Mouse (Mus musculus): Measurements from ENCODE around the gene Amz1. TPM values are rescaled to one million over a fixed set of nuclear protein-coding genes. Genes with fewer than 3 reads are reported as not detected.

The Amz1 gene
- total RNA-seq, 1 experiment: 5.6 TPM

- in situ Hi-C loops (cut with MboI; ENCODE audit: low sequenced_read_pairs in 2 of 2, unreplicated experiment in 2 of 2): no loop called here
- no peak for TF ChIP-seq ZC3H11A (IDR thresholded peaks at IDR 0.05; ENCODE audit: borderline replicate concordance, low read depth, low read length)
- TF ChIP-seq HCFC1 (IDR thresholded peaks at IDR 0.05; ENCODE audit: borderline replicate concordance, insufficient read depth, low read length): no peak
- TF ChIP-seq MAFK (IDR thresholded peaks at IDR 0.05; ENCODE audit: insufficient read depth, low read depth, low read length): no peak
- TF ChIP-seq ZNF384 (IDR thresholded peaks at IDR 0.05; ENCODE audit: low read depth, low read length): peak; percentile 86
- Histone ChIP-seq H3K36me3 (ENCODE audit: control insufficient read depth, insufficient read depth, low read length, poor library complexity, severe bottlenecking) (peaks cover 3% of the 10 kb centered on the region; the same call in 1 of the 2 replicates), H3K4me3 (ENCODE audit: insufficient read depth in 1 of 2, low read depth in 1 of 2, low read length in 2 of 2, poor library complexity in 1 of 2, severe bottlenecking in 1 of 2) (no peak overlapping the region), H3K9me3 (ENCODE audit: control insufficient read depth, insufficient read depth, low read depth, low read length) (no peaks in the 10 kb centered on the region), H3K27ac (ENCODE audit: insufficient read depth, low read depth, low read length, poor library complexity, severe bottlenecking) (no peak overlapping the region), H3K4me1 (ENCODE audit: control insufficient read depth in 2 of 2, insufficient read depth in 2 of 2, low read length in 2 of 2, poor library complexity in 1 of 2) (peaks cover 0 to 4% of the 10 kb centered on the region in 2 experiments; a peak in 1 of 4 replicates), H3K9ac (ENCODE audit: insufficient read depth, low read depth, low read length, poor library complexity, severe bottlenecking) (no peak overlapping the region)
- no peak for DNase-seq (ENCODE audit: low read depth, low spot score)
These were observed 27.0 kb downstream of the Amz1 start for GRCm38 (mm10) chr5:140750925-140751324.

GRCm38 (mm10) chr5:140752041-140752440 is 28.1 kb downstream of the Amz1 start:
- peaks cover 3% of the 10 kb centered on the region; the same call in 1 of the 2 replicates for H3K36me3 ChIP-seq (ENCODE audit: control insufficient read depth, insufficient read depth, low read length, poor library complexity, severe bottlenecking)
- DNase-seq (ENCODE audit: low read depth, low spot score): no peak
- H3K9ac ChIP-seq (ENCODE audit: insufficient read depth, low read depth, low read length, poor library complexity, severe bottlenecking): no peak overlapping the region
- H3K4me3 ChIP-seq (ENCODE audit: insufficient read depth in 1 of 2, low read depth in 1 of 2, low read length in 2 of 2, poor library complexity in 1 of 2, severe bottlenecking in 1 of 2): no peak overlapping the region
- H3K9me3 ChIP-seq (ENCODE audit: control insufficient read depth, insufficient read depth, low read depth, low read length): no peaks in the 10 kb centered on the region
- peaks cover 0 to 4% of the 10 kb centered on the region in 2 experiments; a peak in 1 of 4 replicates for H3K4me1 ChIP-seq (ENCODE audit: control insufficient read depth in 2 of 2, insufficient read depth in 2 of 2, low read length in 2 of 2, poor library complexity in 1 of 2)
- no peak for TF ChIP-seq HCFC1 (IDR thresholded peaks at IDR 0.05; ENCODE audit: borderline replicate concordance, insufficient read depth, low read length)
- no peak for TF ChIP-seq CHD2 (IDR thresholded peaks at IDR 0.05; ENCODE audit: low read depth, low read length)
- TF ChIP-seq MAFK (IDR thresholded peaks at IDR 0.05; ENCODE audit: insufficient read depth, low read depth, low read length): no peak
- TF ChIP-seq ZNF384 (IDR thresholded peaks at IDR 0.05; ENCODE audit: low read depth, low read length): no peak
- no peak overlapping the region for H3K27ac ChIP-seq (ENCODE audit: insufficient read depth, low read depth, low read length, poor library complexity, severe bottlenecking)
- in situ Hi-C loops (cut with MboI; ENCODE audit: low sequenced_read_pairs in 2 of 2, unreplicated experiment in 2 of 2): no loop called here

GRCm38 (mm10) chr5:140752639-140753038 is 28.7 kb downstream of the Amz1 start:
- H3K9ac ChIP-seq (ENCODE audit: insufficient read depth, low read depth, low read length, poor library complexity, severe bottlenecking): no peak overlapping the region
- H3K4me3 ChIP-seq (ENCODE audit: insufficient read depth in 1 of 2, low read depth in 1 of 2, low read length in 2 of 2, poor library complexity in 1 of 2, severe bottlenecking in 1 of 2): no peak overlapping the region
- no peak overlapping the region for H3K27ac ChIP-seq (ENCODE audit: insufficient read depth, low read depth, low read length, poor library complexity, severe bottlenecking)
- peaks cover 3% of the 10 kb centered on the region; the same call in 1 of the 2 replicates for H3K36me3 ChIP-seq (ENCODE audit: control insufficient read depth, insufficient read depth, low read length, poor library complexity, severe bottlenecking)
- no peaks in the 10 kb centered on the region for H3K9me3 ChIP-seq (ENCODE audit: control insufficient read depth, insufficient read depth, low read depth, low read length)
- H3K4me1 ChIP-seq (ENCODE audit: control insufficient read depth in 2 of 2, insufficient read depth in 2 of 2, low read length in 2 of 2, poor library complexity in 1 of 2): peaks cover 0 to 4% of the 10 kb centered on the region in 2 experiments; a peak in 1 of 4 replicates
- in situ Hi-C loops (cut with MboI; ENCODE audit: low sequenced_read_pairs in 2 of 2, unreplicated experiment in 2 of 2): no loop called here
- no peak for DNase-seq (ENCODE audit: low read depth, low spot score)
- TF ChIP-seq HCFC1 (IDR thresholded peaks at IDR 0.05; ENCODE audit: borderline replicate concordance, insufficient read depth, low read length): no peak
- no peak for TF ChIP-seq ZNF384 (IDR thresholded peaks at IDR 0.05; ENCODE audit: low read depth, low read length)
- no peak for TF ChIP-seq CHD2 (IDR thresholded peaks at IDR 0.05; ENCODE audit: low read depth, low read length)
- TF ChIP-seq MAFK (IDR thresholded peaks at IDR 0.05; ENCODE audit: insufficient read depth, low read depth, low read length): no peak
- no peak for TF ChIP-seq ZC3H11A (IDR thresholded peaks at IDR 0.05; ENCODE audit: borderline replicate concordance, low read depth, low read length)

GRCm38 (mm10) chr5:140753223-140753622 is 29.3 kb downstream of the Amz1 start:
- in situ Hi-C loops (cut with MboI; ENCODE audit: low sequenced_read_pairs in 2 of 2, unreplicated experiment in 2 of 2): no loop called here
- peaks cover 0 to 4% of the 10 kb centered on the region in 2 experiments; a peak in 1 of 4 replicates for H3K4me1 ChIP-seq (ENCODE audit: control insufficient read depth in 2 of 2, insufficient read depth in 2 of 2, low read length in 2 of 2, poor library complexity in 1 of 2)
- TF ChIP-seq ZNF384 (IDR thresholded peaks at IDR 0.05; ENCODE audit: low read depth, low read length): no peak
- no peak for TF ChIP-seq HCFC1 (IDR thresholded peaks at IDR 0.05; ENCODE audit: borderline replicate concordance, insufficient read depth, low read length)
- no peak for TF ChIP-seq CHD2 (IDR thresholded peaks at IDR 0.05; ENCODE audit: low read depth, low read length)
- no peak for TF ChIP-seq ZC3H11A (IDR thresholded peaks at IDR 0.05; ENCODE audit: borderline replicate concordance, low read depth, low read length)
- no peak for TF ChIP-seq MAFK (IDR thresholded peaks at IDR 0.05; ENCODE audit: insufficient read depth, low read depth, low read length)
- DNase-seq (ENCODE audit: low read depth, low spot score): no peak
- no peak overlapping the region for H3K27ac ChIP-seq (ENCODE audit: insufficient read depth, low read depth, low read length, poor library complexity, severe bottlenecking)
- H3K9ac ChIP-seq (ENCODE audit: insufficient read depth, low read depth, low read length, poor library complexity, severe bottlenecking): no peak overlapping the region
- H3K4me3 ChIP-seq (ENCODE audit: insufficient read depth in 1 of 2, low read depth in 1 of 2, low read length in 2 of 2, poor library complexity in 1 of 2, severe bottlenecking in 1 of 2): no peak overlapping the region
- peaks cover 3% of the 10 kb centered on the region; the same call in 1 of the 2 replicates for H3K36me3 ChIP-seq (ENCODE audit: control insufficient read depth, insufficient read depth, low read length, poor library complexity, severe bottlenecking)
- no peaks in the 10 kb centered on the region for H3K9me3 ChIP-seq (ENCODE audit: control insufficient read depth, insufficient read depth, low read depth, low read length)

GRCm38 (mm10) chr5:140758864-140759263 is 34.9 kb downstream of the Amz1 start:
- Histone ChIP-seq H3K9ac (ENCODE audit: insufficient read depth, low read depth, low read length, poor library complexity, severe bottlenecking) (no peak overlapping the region), H3K36me3 (ENCODE audit: control insufficient read depth, insufficient read depth, low read length, poor library complexity, severe bottlenecking) (peaks cover 27% of the 10 kb centered on the region), H3K27ac (ENCODE audit: insufficient read depth, low read depth, low read length, poor library complexity, severe bottlenecking) (no peak overlapping the region; the same call in 1 of the 2 replicates), H3K4me1 (ENCODE audit: control insufficient read depth in 2 of 2, insufficient read depth in 2 of 2, low read length in 2 of 2, poor library complexity in 1 of 2) (peaks cover 0 to 3% of the 10 kb centered on the region in 2 experiments; a peak in 1 of 4 replicates), H3K4me3 (ENCODE audit: insufficient read depth in 1 of 2, low read depth in 1 of 2, low read length in 2 of 2, poor library complexity in 1 of 2, severe bottlenecking in 1 of 2) (no peak overlapping the region), H3K9me3 (ENCODE audit: control insufficient read depth, insufficient read depth, low read depth, low read length) (no peaks in the 10 kb centered on the region)
- no peak for DNase-seq (ENCODE audit: low read depth, low spot score)
- in situ Hi-C loops (cut with MboI; ENCODE audit: low sequenced_read_pairs in 2 of 2, unreplicated experiment in 2 of 2): no loop called here
- TF ChIP-seq MAFK (IDR thresholded peaks at IDR 0.05; ENCODE audit: insufficient read depth, low read depth, low read length) (no peak), ZC3H11A (IDR thresholded peaks at IDR 0.05; ENCODE audit: borderline replicate concordance, low read depth, low read length) (no peak), ZNF384 (IDR thresholded peaks at IDR 0.05; ENCODE audit: low read depth, low read length) (no peak), CHD2 (IDR thresholded peaks at IDR 0.05; ENCODE audit: low read depth, low read length) (no peak), HCFC1 (IDR thresholded peaks at IDR 0.05; ENCODE audit: borderline replicate concordance, insufficient read depth, low read length) (no peak)

All from ES-E14 (cell line).